Mouse (Mus musculus): ENCODE data around the gene Hs2st1. TPM values are rescaled to one million over a fixed set of nuclear protein-coding genes. Genes with fewer than 3 reads are reported as not detected.

Gene Hs2st1
- total RNA-seq, 2 experiments from 2014 or later, result 57.2 to 65.1 TPM

Other genes with a start within 250 kb of the Hs2st1 start
- gene Selenof, start 123 bp upstream of the Hs2st1 start, total RNA-seq (2021), result 100 to 1,000 TPM; 272 to 276 TPM
- 10 to 100 TPM; 82.3 TPM for gene Sh3glb1, start 150.2 kb upstream of the Hs2st1 start, total RNA-seq (2021)
- gene Clca3a1, start 190.8 kb upstream of the Hs2st1 start, total RNA-seq (2021), result under 1 TPM; 0.63 to 0.75 TPM
- 1 to 10 TPM in 1 of 2 experiments, under 1 TPM in 1; 0.66 to 1.1 TPM for gene Clca3a2, start 249.3 kb upstream of the Hs2st1 start, total RNA-seq (2021)